Mouse (Mus musculus) heart, postnatal 0 days (tissue): ENCODE data around the gene Gm49358. TPM values are rescaled to one million over a fixed set of nuclear protein-coding genes. Genes with fewer than 3 reads are reported as not detected.

ENCODE experiments used
- ATAC-seq: fragments of 200-750 bp; cut with Nextera tagmentation; 2 replicates; pipeline ENCODE4 v1.8.0; 2017; ENCODE audit warnings: low read depth, moderate number of reproducible peaks, moderate library complexity; ENCODE audit not compliant: insufficient read depth
- DNase-seq: peaks from one replicate; pipeline ENCODE4 v3.0.0-alpha.2; 2016; ENCODE audit warnings: low spot score
- H3K27ac ChIP-seq: fragments of 300-500 bp; sonication (generic); 2 replicates; pipeline ENCODE4 v1.5.1; 2014; ENCODE audit warnings: low read depth, mild to moderate bottlenecking
- H3K27me3 ChIP-seq: fragments of 300-500 bp; sonication (generic); 2 replicates; pipeline ENCODE4 v1.6.1; 2014; ENCODE audit warnings: low read length, mixed read lengths; ENCODE audit not compliant: control insufficient read depth, insufficient read depth
- H3K36me3 ChIP-seq: fragments of 300-500 bp; sonication (generic); replicated peaks from 2 replicates; pipeline ENCODE4 v1.6.1; 2014; ENCODE audit warnings: low read length, mixed read lengths; ENCODE audit not compliant: control insufficient read depth, insufficient read depth
- H3K4me1 ChIP-seq: fragments of 300-500 bp; sonication (generic); 2 replicates; pipeline ENCODE4 v1.6.1; 2014; ENCODE audit warnings: antibody characterized with exemption; ENCODE audit not compliant: control insufficient read depth, insufficient read depth
- H3K4me2 ChIP-seq: fragments of 300-500 bp; sonication (generic); 2 replicates; pipeline ENCODE4 v1.6.1; 2014; ENCODE audit warnings: low read depth, mild to moderate bottlenecking, low read length, moderate library complexity
- H3K4me3 ChIP-seq: fragments of 300-500 bp; sonication (generic); 2 replicates; pipeline ENCODE4 v1.5.1; 2014; ENCODE audit warnings: low read depth, low read length
- H3K9ac ChIP-seq: fragments of 300-500 bp; sonication (generic); replicated peaks from 2 replicates; pipeline ENCODE4 v1.6.1; 2014; ENCODE audit warnings: low read depth, low read length, mixed read lengths
- H3K9me3 ChIP-seq: fragments of 300-500 bp; sonication (generic); replicated peaks from 2 replicates; pipeline ENCODE4 v1.6.1; 2016; ENCODE audit warnings: low read length; ENCODE audit not compliant: control insufficient read depth
- CTCF ChIP-seq: IDR thresholded peaks from 2 replicates; pipeline ENCODE4 v1.5.1; 2016; ENCODE audit warnings: antibody characterized with exemption, control low read depth, low read depth
- EP300 ChIP-seq: IDR thresholded peaks from 2 replicates; pipeline ENCODE4 v1.6.1; 2016; ENCODE audit warnings: antibody characterized with exemption, low read depth
- WGBS: fragments of 180-500 bp; shearing (Covaris S2); extraction: QIAGEN DNeasy Blood & Tissue Kit; methylation state at CpG from one replicate; pipeline ENCODE4 v1.1.7; 2014; 5-methylcytosine and 5-hydroxymethylcytosine counted together
- polyA plus RNA-seq: library from polyadenylated mRNA; unstranded; fragments of >200 nt; fragmentation: Nextera tagmentation; extraction: Ambion mirVana; gene quantifications from 2 replicates; pipeline ENCODE4 v1.2.1, GENCODE M21; 2015
- total RNA-seq: library from RNA; depleted of rRNA; stranded (reverse); fragments of >200 nt; gene quantifications from 2 replicates; pipeline ENCODE4 v1.2.3, GENCODE M21; 2014; ENCODE audit warnings: low replicate concordance

The Gm49358 gene
- total and polyA plus RNA-seq, 2 experiments from 2014 or later, result 36.1 TPM; not detected in 1

DNA sequence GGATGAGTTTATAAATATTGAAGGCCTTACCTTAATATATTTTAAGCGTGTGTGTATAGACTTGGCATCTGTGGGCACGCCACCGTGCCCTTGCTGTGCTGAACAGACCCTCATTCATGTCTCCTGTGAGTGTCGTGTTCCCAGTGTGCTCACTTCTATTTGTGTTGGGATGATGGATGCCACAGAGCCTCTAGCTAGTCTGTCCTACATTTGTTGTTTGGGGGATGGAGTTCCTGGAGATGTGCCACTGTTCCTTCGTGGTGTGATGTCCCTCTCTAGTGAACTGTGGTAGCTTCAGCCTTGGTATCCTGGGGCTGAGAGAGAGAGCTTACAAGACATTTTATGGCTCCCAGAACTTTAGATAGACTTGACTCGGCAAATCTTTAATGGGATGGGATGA, 75.1 kb downstream of the Gm49358 start:
- peaks cover 45% of the 10 kb centered on the region for H3K36me3 ChIP-seq
- no peaks in the 10 kb centered on the region for H3K9me3 ChIP-seq
- no peaks in the 10 kb centered on the region for H3K4me1 ChIP-seq
- H3K9ac ChIP-seq, result no peak overlapping the region
- peak; percentile 43; the same call in 1 of the 2 replicates for ATAC-seq
- no peak overlapping the region for H3K27ac ChIP-seq
- DNase-seq, result no peak
- 82% methylated on average over 6 of the region's 6 CpGs for WGBS
- H3K4me3 ChIP-seq, result no peak overlapping the region
- H3K27me3 ChIP-seq, result no peaks in the 10 kb centered on the region
- TF ChIP-seq EP300 (no peak), CTCF (no peak)
- no peak overlapping the region for H3K4me2 ChIP-seq

DNA sequence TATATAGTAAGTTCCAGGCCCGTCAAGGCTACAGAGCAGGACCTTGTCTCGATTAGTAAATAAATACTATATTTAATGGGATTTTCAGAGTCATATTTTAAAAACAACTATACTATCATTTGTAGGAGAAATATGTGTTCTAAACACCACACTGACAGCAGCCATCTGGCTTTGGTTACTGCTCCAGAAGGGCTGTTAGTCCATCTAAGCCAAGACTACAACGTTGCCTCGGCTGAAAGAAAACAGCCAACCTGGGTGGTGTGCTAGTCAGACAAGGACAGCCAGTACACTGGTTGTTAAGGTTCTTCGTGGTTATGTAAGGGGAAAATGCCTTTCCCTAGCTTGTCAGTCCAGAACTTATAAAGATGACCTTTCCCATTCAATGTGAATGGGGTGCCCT, 78.9 kb downstream of the Gm49358 start:
- 86% methylated on average over 5 of the region's 5 CpGs for WGBS
- TF ChIP-seq EP300 (no peak), CTCF (no peak)
- ATAC-seq, result no peak

DNA sequence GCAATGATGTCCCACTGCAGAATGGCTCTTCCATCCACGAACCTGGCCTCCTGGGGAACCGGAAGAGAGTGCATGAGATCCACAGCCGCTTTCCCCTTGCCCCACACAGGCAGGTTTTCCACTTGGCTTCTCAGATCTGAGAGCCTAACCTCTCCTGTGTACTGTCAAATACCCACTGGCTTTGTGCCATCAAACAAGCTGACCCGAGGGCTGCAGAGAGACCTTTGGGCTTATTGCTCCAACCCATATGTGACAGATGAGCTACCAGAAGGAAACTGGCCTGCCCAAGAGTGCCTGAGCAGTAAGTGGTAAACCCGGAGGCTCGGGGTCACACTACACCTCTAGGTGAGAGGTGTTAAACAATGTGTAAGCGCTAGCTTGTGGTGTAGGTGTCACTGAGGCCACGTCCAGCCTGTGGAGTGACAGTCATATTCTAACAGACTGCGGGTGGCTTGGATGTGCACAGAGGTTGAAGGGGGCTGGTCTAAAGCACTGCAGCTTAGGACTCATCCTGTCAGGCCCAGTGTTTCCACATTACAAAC, 83.2 kb downstream of the Gm49358 start:
- WGBS, result 63% methylated on average over 9 of the region's 9 CpGs

More for the DNA sequence above, 78.9 kb downstream of the Gm49358 start:
- no peak for DNase-seq
- H3K27me3 ChIP-seq, result no peaks in the 10 kb centered on the region
- no peak overlapping the region for H3K27ac ChIP-seq
- no peak overlapping the region for H3K4me3 ChIP-seq
- H3K9ac ChIP-seq, result no peak overlapping the region
- H3K36me3 ChIP-seq, result peaks cover 16% of the 10 kb centered on the region; the same call in 1 of the 2 replicates
- H3K4me2 ChIP-seq, result no peak overlapping the region
- no peaks in the 10 kb centered on the region for H3K9me3 ChIP-seq
- no peaks in the 10 kb centered on the region for H3K4me1 ChIP-seq

DNA sequence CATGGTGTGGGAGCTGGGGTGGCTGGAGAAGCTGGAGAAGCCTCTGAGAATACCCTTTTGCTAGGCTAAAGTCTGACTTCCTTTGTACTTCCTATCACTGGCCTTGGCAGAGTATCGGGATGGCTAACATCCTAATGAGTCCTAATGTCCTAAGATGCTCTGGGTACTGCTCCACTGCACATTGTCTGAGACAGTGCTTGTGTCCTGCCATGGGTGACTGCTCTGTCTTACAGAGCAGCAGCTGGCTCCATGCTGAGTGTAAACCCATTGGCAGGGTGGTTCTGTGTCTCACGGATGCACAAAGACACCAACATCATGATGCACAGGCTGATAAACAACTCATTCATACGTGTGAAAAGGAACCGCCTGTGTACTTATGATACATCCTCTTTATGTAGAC, 85.3 kb downstream of the Gm49358 start:
- no peak for ATAC-seq
- Histone ChIP-seq H3K9ac (no peak overlapping the region), H3K27ac (no peak overlapping the region), H3K9me3 (no peaks in the 10 kb centered on the region), H3K36me3 (no peaks in the 10 kb centered on the region), H3K27me3 (no peaks in the 10 kb centered on the region), H3K4me3 (no peak overlapping the region), H3K4me2 (no peak overlapping the region), H3K4me1 (peaks cover 18% of the 10 kb centered on the region)
- TF ChIP-seq EP300, result no peak
- TF ChIP-seq CTCF, result no peak
- no peak for DNase-seq
- WGBS, result 78% methylated on average over 4 of the region's 4 CpGs

More for the DNA sequence above, 83.2 kb downstream of the Gm49358 start:
- no peak for DNase-seq
- Histone ChIP-seq H3K36me3 (no peaks in the 10 kb centered on the region), H3K27ac (no peak overlapping the region), H3K9ac (no peak overlapping the region), H3K9me3 (no peaks in the 10 kb centered on the region), H3K4me1 (peaks cover 18% of the 10 kb centered on the region), H3K27me3 (no peaks in the 10 kb centered on the region), H3K4me2 (no peak overlapping the region), H3K4me3 (no peak overlapping the region)
- ATAC-seq, result no peak
- TF ChIP-seq CTCF, result no peak
- no peak for TF ChIP-seq EP300

DNA sequence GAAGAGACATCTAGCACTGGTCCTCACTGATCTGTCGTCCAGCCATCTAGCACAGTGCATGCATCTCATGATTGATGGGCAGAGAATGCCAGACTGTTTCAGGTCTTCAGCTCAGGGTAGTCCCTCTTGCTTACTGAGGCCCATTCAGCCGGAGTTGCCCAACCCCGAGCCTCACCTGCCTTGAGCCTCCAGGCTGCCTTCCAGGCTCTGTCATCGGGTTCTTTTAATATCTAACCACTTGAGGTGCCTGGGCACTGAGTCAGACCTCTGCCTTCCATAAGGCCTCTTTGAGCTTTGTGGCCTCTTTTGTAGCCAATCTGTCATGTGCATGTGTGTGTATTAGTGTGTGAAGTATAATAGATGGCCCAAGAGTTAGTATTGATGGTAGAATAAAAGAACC, 85.7 kb downstream of the Gm49358 start:
- Histone ChIP-seq H3K36me3 (no peaks in the 10 kb centered on the region), H3K9me3 (no peaks in the 10 kb centered on the region), H3K9ac (no peak overlapping the region), H3K4me2 (no peak overlapping the region), H3K27ac (no peak overlapping the region), H3K4me1 (peaks cover 18% of the 10 kb centered on the region), H3K27me3 (no peaks in the 10 kb centered on the region), H3K4me3 (no peak overlapping the region)
- no peak for TF ChIP-seq EP300
- no peak for TF ChIP-seq CTCF
- ATAC-seq, result 0 out of 2 replicates have a peak, but pooled peaks have one; percentile 15
- DNase-seq, result no peak
- WGBS, result 41% methylated on average over 4 of the region's 4 CpGs

DNA sequence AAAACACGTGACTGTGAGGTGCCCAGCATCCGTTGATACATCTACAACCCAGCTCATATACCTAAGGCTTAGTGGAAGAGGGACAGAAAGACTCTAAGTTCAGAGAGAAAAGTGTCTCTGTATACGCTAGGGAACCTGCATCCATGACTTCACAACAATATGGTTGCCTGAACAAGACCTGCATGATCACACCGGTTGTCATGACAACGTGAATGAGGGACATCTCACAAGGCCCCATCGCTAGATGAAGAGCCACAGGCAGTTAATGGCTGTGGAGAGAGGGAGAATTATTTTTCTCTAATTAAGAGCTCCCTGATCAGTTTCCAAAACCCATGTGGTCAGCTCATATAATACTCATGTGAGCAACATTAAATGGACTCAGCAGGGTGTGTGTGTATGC, 88.4 kb downstream of the Gm49358 start:
- TF ChIP-seq EP300, result no peak
- no peak for TF ChIP-seq CTCF
- Histone ChIP-seq H3K4me3 (no peak overlapping the region), H3K27ac (no peak overlapping the region), H3K4me2 (no peak overlapping the region), H3K4me1 (peaks cover 18% of the 10 kb centered on the region), H3K27me3 (no peaks in the 10 kb centered on the region), H3K9me3 (no peaks in the 10 kb centered on the region), H3K36me3 (no peaks in the 10 kb centered on the region), H3K9ac (no peak overlapping the region)
- WGBS, result 80% methylated on average over 6 of the region's 6 CpGs
- ATAC-seq, result no peak
- no peak for DNase-seq
